Comparison of ENCODE assay signal across 26 mouse cellular contexts in the genomic region with DNA sequence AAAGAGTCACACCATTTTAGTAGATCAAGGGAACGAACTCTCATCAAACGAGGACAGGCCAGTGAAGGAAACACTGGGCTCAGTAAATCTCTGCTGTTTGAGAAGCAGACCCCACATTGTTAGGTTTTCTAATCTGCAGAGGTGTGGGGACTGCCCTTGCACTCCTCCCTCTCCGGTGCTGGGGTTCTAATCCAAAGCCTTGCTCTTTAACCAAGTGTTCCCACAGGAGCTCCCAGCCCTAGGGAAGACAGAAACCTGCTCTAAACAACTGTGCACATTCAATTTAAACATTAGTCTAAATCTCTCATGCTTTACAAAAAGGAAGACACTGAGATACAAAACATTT.
DNase-seq lines count a peak whose midpoint lies in the region; ATAC-seq and TF ChIP-seq lines count a peak whose summit lies in the region.
"Had no signal": no experiment of that assay in that cellular context is flagged by ENCODE, and none has a peak within 500 bp of the region (broad histone marks: within the 10 kb centered on the region; RNA-seq: fewer than 3 reads in every experiment).

No protein-coding gene starts in this region.

- no peak overlapping the region for H3K27ac ChIP-seq in embryonic facial prominence, embryonic 14.5 days (replicated peaks; ENCODE audit: low read depth, low read length)
- no peak overlapping the region for H3K27ac ChIP-seq in embryonic facial prominence, embryonic 10.5 days (replicated peaks)
- H3K27ac ChIP-seq in kidney, postnatal 0 days: no peak overlapping the region
- no peak overlapping the region for H3K27ac ChIP-seq in midbrain, embryonic 12.5 days (replicated peaks)
- no peak overlapping the region for H3K27ac ChIP-seq in midbrain, embryonic 15.5 days
- H3K27ac ChIP-seq: embryonic facial prominence, embryonic 13.5 days; gastrocnemius, adult 2 months; hindbrain, embryonic 12.5 days; liver, embryonic 15.5 days had no signal

- no peaks in the 10 kb centered on the region for H3K27me3 ChIP-seq in embryonic facial prominence, embryonic 14.5 days (replicated peaks; ENCODE audit: control insufficient read depth, insufficient read depth, low read length)
- no peaks in the 10 kb centered on the region for H3K27me3 ChIP-seq in embryonic facial prominence, embryonic 10.5 days (replicated peaks; ENCODE audit: low read depth, poor library complexity, severe bottlenecking)
- H3K27me3 ChIP-seq in kidney, postnatal 0 days (ENCODE audit: insufficient read depth, low read length): no peaks in the 10 kb centered on the region
- H3K27me3 ChIP-seq in midbrain, embryonic 12.5 days: no peaks in the 10 kb centered on the region
- no peaks in the 10 kb centered on the region for H3K27me3 ChIP-seq in midbrain, embryonic 15.5 days (replicated peaks)
- H3K27me3 ChIP-seq in myocyte (ENCODE audit: control insufficient read depth, insufficient read depth, insufficient read length): no peaks in the 10 kb centered on the region
- H3K27me3 ChIP-seq: embryonic facial prominence, embryonic 13.5 days; hindbrain, embryonic 12.5 days; liver, embryonic 15.5 days had no signal

- ATAC-seq in embryonic facial prominence, embryonic 14.5 days (ENCODE audit: low read depth): peak; percentile 15; the same call in 1 of the 2 replicates
- ATAC-seq in kidney, postnatal 0 days (replicated peaks; ENCODE audit: low FRiP score, low read depth): no peak
- 0 out of 2 replicates have a peak, but pooled peaks have one; percentile 6 for ATAC-seq in midbrain, embryonic 12.5 days (ENCODE audit: low FRiP score, low read depth)
- no peak for ATAC-seq in midbrain, embryonic 15.5 days (replicated peaks)
- ATAC-seq: forebrain, embryonic 16.5 days; Patski had no signal

- H3K9ac ChIP-seq in embryonic facial prominence, embryonic 14.5 days (ENCODE audit: low read depth, low read length): no peak overlapping the region
- H3K9ac ChIP-seq in kidney, postnatal 0 days (ENCODE audit: low read depth, low read length): no peak overlapping the region
- H3K9ac ChIP-seq in midbrain, embryonic 12.5 days (replicated peaks): no peak overlapping the region
- no peak overlapping the region for H3K9ac ChIP-seq in midbrain, embryonic 15.5 days
- H3K9ac ChIP-seq: embryonic facial prominence, embryonic 13.5 days; hindbrain, embryonic 12.5 days; liver, embryonic 15.5 days had no signal

- H3K4me1 ChIP-seq in embryonic facial prominence, embryonic 14.5 days (ENCODE audit: control insufficient read depth, insufficient read depth, low read length): peaks cover 6% of the 10 kb centered on the region; the same call in 1 of the 2 replicates
- peaks cover 22% of the 10 kb centered on the region for H3K4me1 ChIP-seq in embryonic facial prominence, embryonic 10.5 days
- H3K4me1 ChIP-seq in kidney, postnatal 0 days (replicated peaks; ENCODE audit: insufficient read depth, low read length): no peaks in the 10 kb centered on the region
- peaks cover 8% of the 10 kb centered on the region; the same call in 1 of the 2 replicates for H3K4me1 ChIP-seq in midbrain, embryonic 12.5 days
- peaks cover 5% of the 10 kb centered on the region; the same call in 1 of the 2 replicates for H3K4me1 ChIP-seq in midbrain, embryonic 15.5 days
- H3K4me1 ChIP-seq: liver, embryonic 15.5 days had no signal

- DNase-seq in embryonic facial prominence, embryonic 14.5 days (ENCODE audit: low spot score): no peak
- no peak for DNase-seq in embryonic facial prominence, embryonic 10.5 days (ENCODE audit: low spot score)
- DNase-seq in kidney, postnatal 0 days (ENCODE audit: low spot score): no peak
- no peak for DNase-seq in kidney, postnatal 4 days
- DNase-seq: adrenal gland, postnatal 10 days; cerebellum, adult 8-10 months; cerebellum, postnatal 25 days; gastrocnemius, adult 2 months; gastrocnemius, postnatal 36 days; heart, adult 18-20 months; heart, postnatal 36 days; kidney, adult 11 months; kidney, postnatal 25 days; lung, postnatal 36 days; right cerebral cortex, postnatal 4 days; thymus, postnatal 4 days had no signal

- no peaks in the 10 kb centered on the region for H3K79me2 ChIP-seq in myocyte (ENCODE audit: control insufficient read depth, insufficient read depth)

- no peak overlapping the region for H3K4me2 ChIP-seq in embryonic facial prominence, embryonic 14.5 days (ENCODE audit: low read depth, low read length)
- H3K4me2 ChIP-seq in kidney, postnatal 0 days (ENCODE audit: low read length): 0 out of 2 replicates have a peak overlapping the region, but pooled peaks have one; percentile 16
- H3K4me2 ChIP-seq in midbrain, embryonic 12.5 days (replicated peaks): no peak overlapping the region
- no peak overlapping the region for H3K4me2 ChIP-seq in midbrain, embryonic 15.5 days
- peak overlapping the region; percentile 28 for H3K4me2 ChIP-seq in myocyte (ENCODE audit: low read depth)
- H3K4me2 ChIP-seq: embryonic facial prominence, embryonic 13.5 days; heart, embryonic 11.5 days; hindbrain, embryonic 12.5 days; liver, embryonic 15.5 days had no signal

- H3K9me3 ChIP-seq in embryonic facial prominence, embryonic 14.5 days (ENCODE audit: control insufficient read depth, low read length): no peaks in the 10 kb centered on the region
- H3K9me3 ChIP-seq in embryonic facial prominence, embryonic 10.5 days: no peaks in the 10 kb centered on the region
- no peaks in the 10 kb centered on the region for H3K9me3 ChIP-seq in kidney, postnatal 0 days (replicated peaks; ENCODE audit: low read length)
- no peaks in the 10 kb centered on the region for H3K9me3 ChIP-seq in midbrain, embryonic 12.5 days
- H3K9me3 ChIP-seq in midbrain, embryonic 15.5 days: no peaks in the 10 kb centered on the region
- H3K9me3 ChIP-seq: embryonic facial prominence, embryonic 13.5 days; hindbrain, embryonic 12.5 days; liver, embryonic 15.5 days had no signal

- no peak for TF ChIP-seq POLR2A in myocyte (IDR thresholded peaks at IDR 0.05; ENCODE audit: insufficient read length, low read depth)

- no peaks in the 10 kb centered on the region for H3K36me3 ChIP-seq in embryonic facial prominence, embryonic 14.5 days (ENCODE audit: control insufficient read depth, insufficient read depth, low read length)
- no peaks in the 10 kb centered on the region for H3K36me3 ChIP-seq in embryonic facial prominence, embryonic 10.5 days (replicated peaks)
- H3K36me3 ChIP-seq in kidney, postnatal 0 days (ENCODE audit: insufficient read depth, low read length): no peaks in the 10 kb centered on the region
- no peaks in the 10 kb centered on the region for H3K36me3 ChIP-seq in midbrain, embryonic 12.5 days
- no peaks in the 10 kb centered on the region for H3K36me3 ChIP-seq in midbrain, embryonic 15.5 days (replicated peaks)
- H3K36me3 ChIP-seq in myocyte (ENCODE audit: control insufficient read depth, insufficient read depth): no peaks in the 10 kb centered on the region
- H3K36me3 ChIP-seq: embryonic facial prominence, embryonic 13.5 days; hindbrain, embryonic 12.5 days; liver, embryonic 15.5 days had no signal

- no peak overlapping the region for H3ac ChIP-seq in myocyte (ENCODE audit: control insufficient read depth, insufficient read length)

- no peak for TF ChIP-seq CTCF in kidney, postnatal 0 days (IDR thresholded peaks at IDR 0.05; ENCODE audit: low read depth)

- no peak overlapping the region for H3K4me3 ChIP-seq in embryonic facial prominence, embryonic 14.5 days (ENCODE audit: low read depth, low read length)
- no peak overlapping the region for H3K4me3 ChIP-seq in embryonic facial prominence, embryonic 10.5 days
- no peak overlapping the region for H3K4me3 ChIP-seq in kidney, postnatal 0 days (replicated peaks; ENCODE audit: low read depth, low read length)
- H3K4me3 ChIP-seq in midbrain, embryonic 12.5 days: no peak overlapping the region
- H3K4me3 ChIP-seq in midbrain, embryonic 15.5 days: no peak overlapping the region
- H3K4me3 ChIP-seq in myocyte: no peak overlapping the region
- H3K4me3 ChIP-seq: embryonic facial prominence, embryonic 13.5 days; erythroblast, embryonic 14.5 days; gastrocnemius, adult 2 months; hindbrain, embryonic 12.5 days; liver, embryonic 15.5 days had no signal

- WGBS in embryonic facial prominence, embryonic 14.5 days: 48% methylated on average over 3 of the region's 3 CpGs
- WGBS in embryonic facial prominence, embryonic 10.5 days: 62% methylated on average over 3 of the region's 3 CpGs
- 34% methylated on average over 3 of the region's 3 CpGs for WGBS in kidney, postnatal 0 days
- WGBS in midbrain, embryonic 12.5 days: 40% methylated on average over 3 of the region's 3 CpGs
- WGBS in midbrain, embryonic 15.5 days: 39% methylated on average over 3 of the region's 3 CpGs

TF ChIP-seq in myocyte, 11 proteins besides CTCF, POLR2A, EP300 and RAD21:
- TF ChIP-seq MYOG (IDR thresholded peaks at IDR 0.05; ENCODE audit: control insufficient read depth in 1 of 3, insufficient read depth in 1 of 3, insufficient read length in 2 of 3, low read depth in 2 of 3): no peak
- no peak for TF ChIP-seq USF1 (IDR thresholded peaks at IDR 0.05; ENCODE audit: low read depth)
- no peak for TF ChIP-seq TCF12 (IDR thresholded peaks at IDR 0.05; ENCODE audit: insufficient read depth, poor library complexity, severe bottlenecking)
- TF ChIP-seq POLR2AphosphoS2 (IDR thresholded peaks at IDR 0.05; ENCODE audit: insufficient read length, low read depth): no peak
- no peak for TF ChIP-seq MYOD1 (IDR thresholded peaks at IDR 0.05; ENCODE audit: control insufficient read depth in 1 of 3, insufficient read length in 2 of 3, low read depth in 2 of 3)
- no peak for TF ChIP-seq CEBPB (IDR thresholded peaks at IDR 0.05; ENCODE audit: insufficient read depth, poor library complexity, severe bottlenecking)
- no peak for TF ChIP-seq TCF3 (IDR thresholded peaks at IDR 0.05; ENCODE audit: insufficient read length, low read depth)
- TF ChIP-seq E2F4 (IDR thresholded peaks at IDR 0.05; ENCODE audit: insufficient read depth): no peak
- no peak for TF ChIP-seq SRF (IDR thresholded peaks at IDR 0.05; ENCODE audit: control insufficient read depth, insufficient read length, low read depth)
- TF ChIP-seq MAX (IDR thresholded peaks at IDR 0.05; ENCODE audit: low read depth): no peak
- no peak for TF ChIP-seq REST (IDR thresholded peaks at IDR 0.05; ENCODE audit: insufficient read depth, insufficient read length)

Comparison
In these comparisons a context has a peak if more than half of its experiments do, and no peak if none do; other contexts are left out.
1. ATAC-seq: peak in embryonic facial prominence, embryonic 14.5 days (single experiment) and midbrain, embryonic 12.5 days (single experiment); none in kidney, postnatal 0 days (single experiment) and midbrain, embryonic 15.5 days (single experiment).
2. H3K4me2 ChIP-seq: peak in kidney, postnatal 0 days (single experiment) and myocyte (single experiment); none in embryonic facial prominence, embryonic 14.5 days (single experiment), midbrain, embryonic 12.5 days (single experiment) and midbrain, embryonic 15.5 days (single experiment).